Mouse (Mus musculus): Measurements from ENCODE around the gene Ankrd36. TPM values are rescaled to one million over a fixed set of nuclear protein-coding genes. Genes with fewer than 3 reads are reported as not detected.
A peak's percentile ranks its signal among the peaks of the same experiment; 100 is the strongest.
"Not testable (repeated sequence)": the region's sequence is repeated elsewhere in the genome, so short reads cannot be mapped to it uniquely, and the experiment has no call there.

Gene Ankrd36
- total RNA-seq, 2 experiments from 2014 or later: not detected

GRCm38 (mm10) chr11:5544709-5545108 lies 24.8 kb upstream of the Ankrd36 start:
- DNase-seq; intact Hi-C loops (cut with DNase I): not testable (repeated sequence)

GRCm38 (mm10) chr11:5545457-5545856 lies 24.0 kb upstream of the Ankrd36 start:
- no peak for DNase-seq
- intact Hi-C loops (cut with DNase I): no loop called here

- no peak for DNase-seq
- intact Hi-C loops (cut with DNase I): no loop called here
Observed at GRCm38 (mm10) chr11:5546693-5547092, 22.8 kb upstream of the Ankrd36 start.

- intact Hi-C loops (cut with DNase I): no loop called here
Observed at GRCm38 (mm10) chr11:5551430-5551829, 18.1 kb upstream of the Ankrd36 start.

GRCm38 (mm10) chr11:5551931-5552330 lies 17.6 kb upstream of the Ankrd36 start:
- DNase-seq: no peak
- intact Hi-C loops (cut with DNase I): no loop called here

More at GRCm38 (mm10) chr11:5551430-5551829, 18.1 kb upstream of the Ankrd36 start:
- DNase-seq: no peak

GRCm38 (mm10) chr11:5560273-5560672 lies 9.2 kb upstream of the Ankrd36 start:
- intact Hi-C loops (cut with DNase I): no loop called here
- no peak for DNase-seq

- DNase-seq: no peak
- intact Hi-C loops (cut with DNase I): no loop called here
Observed at GRCm38 (mm10) chr11:5562625-5563268, 6.7 kb upstream of the Ankrd36 start.

- DNase-seq: no peak
Observed at GRCm38 (mm10) chr11:5563898-5564297, 5.6 kb upstream of the Ankrd36 start.

GRCm38 (mm10) chr11:5565596-5565995 lies 3.9 kb upstream of the Ankrd36 start:
- no peak for DNase-seq
- intact Hi-C loops (cut with DNase I): no loop called here

More at GRCm38 (mm10) chr11:5563898-5564297, 5.6 kb upstream of the Ankrd36 start:
- intact Hi-C loops (cut with DNase I): no loop called here

GRCm38 (mm10) chr11:5566506-5566905 lies 3.0 kb upstream of the Ankrd36 start:
- no peak for DNase-seq
- intact Hi-C loops (cut with DNase I): no loop called here

GRCm38 (mm10) chr11:5567654-5568053 lies 1.8 kb upstream of the Ankrd36 start:
- intact Hi-C loops (cut with DNase I): no loop called here
- no peak for DNase-seq

GRCm38 (mm10) chr11:5568082-5568481 lies 1.4 kb upstream of the Ankrd36 start:
- DNase-seq: no peak
- intact Hi-C loops (cut with DNase I): no loop called here

- intact Hi-C loops (cut with DNase I): no loop called here
- no peak for DNase-seq
Observed at GRCm38 (mm10) chr11:5571856-5572255, 2.4 kb downstream of the Ankrd36 start.

- intact Hi-C loops (cut with DNase I): no loop called here
Observed at GRCm38 (mm10) chr11:5573821-5574220, 4.3 kb downstream of the Ankrd36 start.

GRCm38 (mm10) chr11:5575046-5575445 lies 5.6 kb downstream of the Ankrd36 start:
- intact Hi-C loops (cut with DNase I): no loop called here
- no peak for DNase-seq

More at GRCm38 (mm10) chr11:5573821-5574220, 4.3 kb downstream of the Ankrd36 start:
- DNase-seq: no peak

- intact Hi-C loops (cut with DNase I): no loop called here
- DNase-seq: peak; percentile 18 to 48
Observed at GRCm38 (mm10) chr11:5592336-5592735, 22.9 kb downstream of the Ankrd36 start.

GRCm38 (mm10) chr11:5595381-5595791 lies 25.9 kb downstream of the Ankrd36 start:
- intact Hi-C loops (cut with DNase I): no loop called here
- DNase-seq: no peak

- no peak for DNase-seq
- intact Hi-C loops (cut with DNase I): no loop called here
Observed at GRCm38 (mm10) chr11:5595792-5596191, 26.3 kb downstream of the Ankrd36 start.

- intact Hi-C loops (cut with DNase I): no loop called here
- DNase-seq: no peak
Observed at GRCm38 (mm10) chr11:5596756-5597155, 27.3 kb downstream of the Ankrd36 start.

GRCm38 (mm10) chr11:5605421-5605820 lies 35.9 kb downstream of the Ankrd36 start:
- intact Hi-C loops (cut with DNase I): no loop called here

GRCm38 (mm10) chr11:5611918-5612317 lies 42.4 kb downstream of the Ankrd36 start:
- intact Hi-C loops (cut with DNase I); DNase-seq: not testable (repeated sequence)

More at GRCm38 (mm10) chr11:5605421-5605820, 35.9 kb downstream of the Ankrd36 start:
- DNase-seq: no peak

- peak in 1 of 2 experiments; percentile 21 for DNase-seq
- intact Hi-C loops (cut with DNase I): no loop called here
Observed at GRCm38 (mm10) chr11:5614453-5614852, 45.0 kb downstream of the Ankrd36 start.

Measured in heart, postnatal 36 days (tissue).